Comparison of ENCODE assay signal across 21 mouse cellular contexts in the genomic region with DNA sequence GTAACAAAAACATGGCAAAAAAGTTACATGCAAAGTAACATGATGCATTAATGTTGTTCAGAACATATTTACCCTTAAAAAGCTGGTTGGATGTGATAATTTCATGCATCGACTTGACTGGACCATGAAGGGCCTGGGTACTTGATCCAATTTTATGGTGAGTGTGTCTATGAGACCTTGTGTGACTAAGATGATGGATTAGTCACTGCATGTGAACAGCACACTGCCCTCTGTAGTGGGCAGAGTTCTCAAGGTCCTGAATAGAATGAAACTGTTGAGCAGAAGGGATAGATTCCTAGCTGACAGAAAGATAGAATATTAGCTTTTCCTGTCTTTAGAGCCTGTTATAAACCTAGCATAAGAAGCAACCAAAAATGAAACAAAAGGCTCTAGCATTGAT.
DNase-seq lines count a peak whose midpoint lies in the region; ATAC-seq and TF ChIP-seq lines count a peak whose summit lies in the region.
"Had no signal": no experiment of that assay in that cellular context is flagged by ENCODE, and none has a peak within 500 bp of the region (broad histone marks: within the 10 kb centered on the region; RNA-seq: fewer than 3 reads in every experiment).

No protein-coding gene starts in this region.

- no peak for ATAC-seq in cerebellum, adult (ENCODE audit: insufficient number of reproducible peaks, low FRiP score, low TSS enrichment)
- ATAC-seq: activated CD4-positive, CD25-positive, alpha-beta regulatory T cell, adult 4 months; forebrain, embryonic 13.5 days; forebrain, embryonic 15.5 days; forebrain, postnatal 0 days; Patski had no signal

- peak; percentile 44 for DNase-seq in adrenal gland, adult 2 months
- DNase-seq in adrenal gland, postnatal 25 days = no peak
- DNase-seq in adrenal gland, postnatal 14 days = peak; percentile 10
- DNase-seq in adrenal gland, postnatal 10 days = no peak
- peak; percentile 9 to 19 for DNase-seq in adrenal gland, postnatal 36 days
- DNase-seq in left cerebral cortex, adult 9 months (ENCODE audit: low spot score in 2 of 2) = no peak
- DNase-seq: B cell, adult 2 months; cerebellum, adult 11-12 months; cerebellum, adult 2 months; cerebellum, adult 9-10 months; cerebellum, postnatal 10 days; cerebellum, postnatal 25 days; forebrain, postnatal 0 days had no signal

- TF ChIP-seq CTCF in C2C12 (IDR thresholded peaks at IDR 0.05; ENCODE audit: control insufficient read depth, insufficient read depth, insufficient read length) = no peak

- no peaks in the 10 kb centered on the region for H3K79me2 ChIP-seq in C2C12 (ENCODE audit: control insufficient read depth, insufficient read depth)

- no peaks in the 10 kb centered on the region for H3K27me3 ChIP-seq in C2C12 (ENCODE audit: control insufficient read depth, insufficient read depth, insufficient read length)
- H3K27me3 ChIP-seq: embryonic facial prominence, embryonic 12.5 days; forebrain, embryonic 13.5 days; forebrain, embryonic 15.5 days; Patski had no signal

- no peaks in the 10 kb centered on the region for H3K36me3 ChIP-seq in C2C12 (ENCODE audit: control insufficient read depth, insufficient read depth)
- H3K36me3 ChIP-seq: embryonic facial prominence, embryonic 10.5 days; embryonic facial prominence, embryonic 12.5 days; forebrain, embryonic 15.5 days had no signal

- no peaks in the 10 kb centered on the region for H3K79me3 ChIP-seq in C2C12 (ENCODE audit: low read depth)

- H3ac ChIP-seq in C2C12 (ENCODE audit: control insufficient read depth, insufficient read length, low read depth) = no peak overlapping the region

- H3K4me3 ChIP-seq in C2C12 (ENCODE audit: insufficient read depth, poor library complexity, severe bottlenecking) = no peak overlapping the region
- H3K4me3 ChIP-seq: embryonic facial prominence, embryonic 10.5 days; embryonic facial prominence, embryonic 12.5 days; forebrain, embryonic 13.5 days; forebrain, embryonic 15.5 days had no signal

TF ChIP-seq in C2C12, 6 proteins besides CTCF, POLR2A, EP300 and RAD21:
- peak; percentile 42 for TF ChIP-seq FOSL1 (IDR thresholded peaks at IDR 0.05; ENCODE audit: insufficient read depth, low read length, poor library complexity, severe bottlenecking)
- no peak for TF ChIP-seq USF1 (IDR thresholded peaks at IDR 0.05; ENCODE audit: low read depth)
- TF ChIP-seq MAX (IDR thresholded peaks at IDR 0.05) = peak; percentile 44
- no peak for TF ChIP-seq CEBPB (IDR thresholded peaks at IDR 0.05; ENCODE audit: low read depth)
- TF ChIP-seq MYOG (IDR thresholded peaks at IDR 0.05; ENCODE audit: control insufficient read depth, extremely low read depth, insufficient read length) = no peak

Comparison
In these comparisons a context has a peak if more than half of its experiments do, and no peak if none do; other contexts are left out.
1. DNase-seq: peak in adrenal gland, adult 2 months (single experiment), adrenal gland, postnatal 14 days (single experiment) and adrenal gland, postnatal 36 days (2 of 2); none in adrenal gland, postnatal 25 days (single experiment), adrenal gland, postnatal 10 days (single experiment) and left cerebral cortex, adult 9 months (0 of 2).